Mouse (Mus musculus): Measurements from ENCODE around the gene Figla. TPM values are rescaled to one million over a fixed set of nuclear protein-coding genes. Genes with fewer than 3 reads are reported as not detected.
A peak's percentile ranks its signal among the peaks of the same experiment; 100 is the strongest.

The Figla gene
- polyA plus RNA-seq, 1 experiment from 2014 or later: not detected

- Histone ChIP-seq H3K9ac (no peak overlapping the region), H3K9me3 (replicated peaks) (no peaks in the 10 kb centered on the region), H3K27me3 (peaks cover 17% of the 10 kb centered on the region), H3K4me1 (replicated peaks) (peaks cover 42% of the 10 kb centered on the region), H3K4me3 (replicated peaks) (no peak overlapping the region), H3K36me3 (replicated peaks) (no peaks in the 10 kb centered on the region), H3K27ac (replicated peaks) (no peak overlapping the region), H3K4me2 (no peak overlapping the region)
- ATAC-seq (ENCODE audit: insufficient read depth): peak; percentile 58
- WGBS (ENCODE audit: insufficient replicate concordance): 47% methylated on average over 7 of the region's 7 CpGs
Measured at GRCm38 (mm10) chr6:86070277-86070676, 54.3 kb downstream of the Figla start.

Other genes with a start within 250 kb of the Figla start
- not detected in 2 replicates for gene Nat8f6, start 195.2 kb upstream of the Figla start, polyA plus RNA-seq (2015; fragmentation: Nextera tagmentation; extraction: Ambion mirVana)
- gene Nat8f5, start 195.2 kb upstream of the Figla start, polyA plus RNA-seq (2015; fragmentation: Nextera tagmentation; extraction: Ambion mirVana): not detected in 2 replicates
- gene Nat8, start 184.1 kb upstream of the Figla start, polyA plus RNA-seq (2015; fragmentation: Nextera tagmentation; extraction: Ambion mirVana): 0.08 TPM in 1 of 2 replicates, not detected in the other
- gene Nat8f2, start 147.0 kb upstream of the Figla start, polyA plus RNA-seq (2015; fragmentation: Nextera tagmentation; extraction: Ambion mirVana): not detected in 2 replicates
- 1.3 and 1.7 TPM in 2 replicates for gene Nat8f4, start 111.3 kb upstream of the Figla start, polyA plus RNA-seq (2015; fragmentation: Nextera tagmentation; extraction: Ambion mirVana)
- 14.1 and 17.4 TPM in 2 replicates for gene Tprkb, start 104.3 kb upstream of the Figla start, polyA plus RNA-seq (2015; fragmentation: Nextera tagmentation; extraction: Ambion mirVana)
- gene Nat8f1, start 100.5 kb upstream of the Figla start, polyA plus RNA-seq (2015; fragmentation: Nextera tagmentation; extraction: Ambion mirVana): 11.8 and 15.2 TPM in 2 replicates
- gene Dusp11, start 54.5 kb upstream of the Figla start, polyA plus RNA-seq (2015; fragmentation: Nextera tagmentation; extraction: Ambion mirVana): 20.0 and 22.8 TPM in 2 replicates
- gene Add2, start 12.5 kb downstream of the Figla start, polyA plus RNA-seq (2015; fragmentation: Nextera tagmentation; extraction: Ambion mirVana): 89.4 and 102 TPM in 2 replicates
- gene Tgfa, start 179.1 kb downstream of the Figla start, polyA plus RNA-seq (2015; fragmentation: Nextera tagmentation; extraction: Ambion mirVana): 2.0 and 2.5 TPM in 2 replicates

Measured in liver, embryonic 15.5 days (tissue).